Mouse (Mus musculus): ENCODE data around the gene Cnbp.

Gene Cnbp

DNA sequence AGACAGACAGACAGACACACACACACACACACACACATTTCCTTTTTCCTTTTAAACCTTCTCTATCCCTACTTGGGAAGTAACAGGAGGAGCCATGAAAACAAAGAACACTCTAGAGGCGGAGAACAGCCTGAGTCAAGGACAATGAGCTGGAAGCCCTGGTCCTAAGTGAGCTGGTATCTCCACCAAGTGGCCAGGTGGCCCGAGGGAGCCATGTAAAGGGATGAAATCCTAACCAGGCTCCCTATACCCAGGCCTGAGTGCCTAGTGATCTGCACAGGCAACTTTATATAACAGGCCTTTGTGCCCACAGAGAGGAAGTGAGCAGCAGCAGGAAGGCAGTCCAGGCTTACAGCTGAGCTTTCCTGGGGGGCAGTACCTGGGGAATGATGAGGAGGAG lies 44.0 kb downstream of the Cnbp start:
- DNase-seq (ENCODE audit: extremely low spot score, low read depth, low spot score): no peak

- no peak for DNase-seq (ENCODE audit: extremely low spot score, low read depth, low spot score)
Observed at GRCm38 (mm10) chr6:87806028-87806427, 44.9 kb downstream of the Cnbp start.

DNA sequence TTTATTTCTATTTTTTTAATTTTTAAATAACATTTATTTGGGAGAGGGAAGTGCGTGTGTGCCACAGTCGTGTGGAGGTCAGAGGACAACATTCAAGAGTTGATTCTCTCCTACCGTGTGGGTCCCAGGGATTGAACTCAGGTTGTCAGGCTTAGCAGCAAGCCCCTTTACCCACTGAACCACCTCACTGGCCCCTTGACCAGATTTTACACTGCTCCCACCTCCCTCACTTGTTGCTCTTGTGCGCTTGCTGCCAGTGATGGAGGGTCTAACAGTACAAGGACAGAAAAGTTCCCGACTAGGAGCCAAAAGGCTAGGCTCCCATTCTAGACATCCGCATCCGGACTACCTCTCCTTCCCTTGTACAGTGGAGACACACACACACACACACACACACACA lies 45.5 kb downstream of the Cnbp start:
- no peak for DNase-seq (ENCODE audit: extremely low spot score, low read depth, low spot score)

GRCm38 (mm10) chr6:87804886-87805285 lies 46.0 kb downstream of the Cnbp start:
- no peak for DNase-seq (ENCODE audit: extremely low spot score, low read depth, low spot score)

DNA sequence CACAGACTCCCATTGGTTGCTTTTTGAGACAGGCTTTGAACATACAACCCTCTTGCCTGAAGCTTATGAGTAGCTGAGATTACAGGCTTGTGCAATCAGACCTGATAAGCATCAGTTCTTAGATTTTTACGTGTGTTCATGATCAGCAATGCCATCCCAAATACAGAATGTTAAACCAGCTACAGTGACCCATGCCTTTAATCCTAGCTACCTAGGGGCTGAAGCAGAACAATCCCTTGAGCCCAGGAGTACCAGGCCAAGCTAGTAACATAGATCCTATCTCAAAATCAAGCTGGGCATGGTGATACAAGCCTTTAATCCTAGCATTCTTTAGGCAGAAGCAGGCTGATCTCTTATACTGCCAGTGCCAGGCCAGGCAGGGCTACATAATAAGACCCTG lies 46.9 kb downstream of the Cnbp start:
- no peak for DNase-seq (ENCODE audit: extremely low spot score, low read depth, low spot score)

DNA sequence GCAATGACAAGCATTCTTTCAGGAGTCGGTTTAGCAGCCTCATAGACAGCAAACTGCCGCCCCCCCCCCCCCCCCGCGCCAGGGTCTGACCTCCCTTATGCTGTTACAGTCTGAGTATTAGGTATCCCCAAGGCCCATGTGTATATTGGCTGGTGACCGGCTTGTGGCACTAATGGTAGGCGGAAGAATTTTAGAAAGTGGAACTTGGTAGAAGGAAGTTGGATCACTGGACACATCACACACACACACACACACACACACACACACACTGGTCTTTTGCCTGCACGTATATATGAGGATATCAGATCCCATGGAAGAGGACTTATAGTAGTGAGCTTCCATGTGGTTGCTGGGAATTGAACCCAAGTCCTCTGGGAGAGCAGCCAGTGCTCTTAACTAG lies 48.4 kb downstream of the Cnbp start:
- no peak for DNase-seq (ENCODE audit: extremely low spot score, low read depth, low spot score)

DNA sequence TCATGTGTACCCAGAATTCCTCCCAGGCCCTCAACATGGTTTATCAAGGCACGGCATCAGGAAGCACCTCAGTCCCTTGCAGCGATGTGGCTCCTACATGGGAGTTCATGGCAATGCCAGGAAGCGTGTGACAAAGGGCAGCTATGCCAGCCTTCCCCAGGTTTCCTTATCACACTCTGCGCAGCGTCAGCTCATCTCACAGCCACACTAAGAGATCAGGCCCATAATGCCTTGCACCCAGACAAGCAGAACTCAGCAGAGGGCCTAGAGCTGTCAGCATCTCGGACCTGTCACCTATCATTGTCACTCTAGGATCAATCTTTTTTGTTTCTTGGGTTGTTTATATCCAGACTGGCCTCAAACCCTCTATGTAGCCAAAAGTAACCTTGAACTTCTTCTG lies 51.3 kb downstream of the Cnbp start:
- no peak for DNase-seq (ENCODE audit: extremely low spot score, low read depth, low spot score)

- no peak for DNase-seq (ENCODE audit: extremely low spot score, low read depth, low spot score)
Observed at GRCm38 (mm10) chr6:87797321-87797720, 53.6 kb downstream of the Cnbp start.

DNA sequence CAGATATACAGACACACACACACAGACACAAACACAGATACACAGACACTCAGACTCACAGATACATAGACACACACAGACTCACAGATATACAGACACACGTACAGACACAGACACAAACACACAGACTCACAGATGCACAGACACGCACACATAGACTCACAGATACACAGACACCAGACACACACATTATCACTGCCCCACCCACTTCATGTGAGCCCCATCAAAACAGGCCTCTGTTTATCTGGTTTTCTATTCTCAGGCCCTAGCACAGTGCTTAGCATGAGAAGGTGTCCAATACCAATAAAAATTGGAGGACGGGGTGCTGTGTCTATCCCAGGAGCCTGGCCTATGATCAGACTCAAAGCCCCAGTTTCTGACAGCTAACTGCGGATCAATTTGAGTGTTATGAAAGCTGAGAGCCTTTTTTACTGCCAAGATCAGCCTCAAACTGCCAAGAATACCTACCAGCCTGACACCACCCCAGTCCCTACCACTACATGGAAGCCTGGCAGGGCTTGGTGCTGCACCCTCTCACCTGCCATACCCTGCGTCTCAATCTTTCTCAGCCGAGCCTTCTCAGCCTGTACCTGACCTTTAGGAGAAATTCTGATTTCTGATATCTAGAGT lies 54.5 kb downstream of the Cnbp start:
- DNase-seq (ENCODE audit: extremely low spot score, low read depth, low spot score): no peak

DNA sequence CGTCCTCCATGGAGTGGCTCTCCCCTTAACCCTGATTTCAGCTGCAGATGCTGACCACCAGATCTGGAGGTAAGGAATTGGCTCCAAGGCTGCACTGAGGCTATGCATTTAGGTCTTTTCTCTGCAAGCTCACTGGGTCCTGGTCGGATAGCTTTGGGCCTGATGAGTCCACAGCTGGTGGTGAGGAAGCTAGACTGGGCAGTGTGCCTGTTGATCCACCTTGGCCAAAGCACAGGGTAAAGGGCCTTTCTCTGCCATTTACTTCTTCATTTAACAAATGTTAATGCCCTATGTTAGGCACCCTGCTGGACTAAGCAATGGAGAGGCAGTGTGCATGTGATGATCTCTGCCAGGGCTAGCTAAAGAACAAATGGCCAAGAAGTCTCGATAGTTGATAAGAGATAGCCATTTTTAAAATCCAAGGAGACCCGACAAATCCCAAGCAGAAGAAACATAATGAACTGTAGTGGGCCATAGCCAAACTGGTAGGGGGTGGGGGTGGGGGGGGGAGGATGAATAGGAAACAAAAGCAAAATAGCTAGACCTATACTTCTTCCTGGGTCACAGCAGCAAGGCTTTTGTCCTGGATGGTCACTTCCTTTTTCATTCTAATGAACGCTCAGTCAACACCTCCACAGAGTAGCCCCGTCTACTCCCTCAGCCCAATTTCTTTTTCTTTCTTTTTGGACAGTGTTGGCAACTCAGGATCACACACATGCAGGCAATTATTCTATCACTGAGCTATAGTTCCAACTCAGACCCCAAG lies 55.3 kb downstream of the Cnbp start:
- no peak for DNase-seq (ENCODE audit: extremely low spot score, low read depth, low spot score)

DNA sequence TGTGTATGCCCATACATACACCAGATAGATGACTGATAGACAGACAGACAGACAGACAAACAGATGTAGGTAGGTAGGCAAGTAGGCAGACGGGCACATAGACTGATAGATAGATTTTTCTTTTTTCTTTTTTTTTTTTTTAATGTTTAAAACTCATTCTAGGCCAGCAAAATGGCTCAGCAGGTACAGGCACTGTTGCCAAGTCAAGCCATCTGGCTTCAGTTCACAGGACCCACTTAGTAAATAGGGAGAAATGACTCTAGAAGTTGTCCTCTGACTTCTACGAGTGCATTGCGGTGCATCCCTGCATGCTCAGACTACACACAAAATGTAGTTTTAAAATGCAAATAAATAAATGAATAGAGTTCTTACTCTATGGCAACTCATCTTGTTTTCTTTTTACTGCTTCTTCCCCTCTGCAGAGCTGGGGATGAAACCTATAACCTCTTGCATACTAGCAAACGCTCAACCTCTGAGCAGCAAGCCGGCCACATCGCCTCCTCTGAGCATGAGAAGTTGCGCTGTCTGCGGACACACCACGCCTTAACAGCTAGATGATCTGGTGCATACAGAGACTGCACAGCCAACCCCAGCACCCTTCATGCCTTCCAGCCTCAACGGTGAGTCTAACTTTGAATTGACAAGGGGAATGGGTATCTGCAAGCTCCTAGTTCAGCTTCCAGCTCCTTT lies 56.9 kb downstream of the Cnbp start:
- DNase-seq (ENCODE audit: extremely low spot score, low read depth, low spot score): no peak

Data from hindlimb bud, embryonic 11.5 days (tissue).